In genomic region chr7:130629999-130630398, GRCm38 (mm10) we compare ENCODE assay signal across 27 mouse cellular contexts.
"Had no signal": no experiment of that assay in that cellular context is flagged by ENCODE, and none has a peak within 500 bp of the region (broad histone marks: within the 10 kb centered on the region; RNA-seq: fewer than 3 reads in every experiment).

No protein-coding gene starts in this region.

- H3K9me3 ChIP-seq: embryonic facial prominence, embryonic 10.5 days; embryonic facial prominence, embryonic 12.5 days; embryonic facial prominence, embryonic 13.5 days; embryonic facial prominence, embryonic 15.5 days; forebrain, embryonic 10.5 days; forebrain, embryonic 12.5 days; forebrain, embryonic 13.5 days; forebrain, embryonic 15.5 days; heart, embryonic 10.5 days had no signal

- ATAC-seq: forebrain, embryonic 13.5 days; forebrain, embryonic 14.5 days; forebrain, embryonic 15.5 days; forebrain, embryonic 16.5 days; forebrain, postnatal 0 days had no signal

- H3K27me3 ChIP-seq: embryonic facial prominence, embryonic 12.5 days; embryonic facial prominence, embryonic 15.5 days; forebrain, embryonic 15.5 days had no signal

- H3K9ac ChIP-seq: embryonic facial prominence, embryonic 12.5 days; embryonic facial prominence, embryonic 13.5 days; embryonic facial prominence, embryonic 15.5 days; forebrain, embryonic 12.5 days; forebrain, embryonic 13.5 days; forebrain, embryonic 15.5 days; forebrain, postnatal 0 days had no signal

- H3K27ac ChIP-seq: embryonic facial prominence, embryonic 10.5 days; embryonic facial prominence, embryonic 12.5 days; embryonic facial prominence, embryonic 13.5 days; embryonic facial prominence, embryonic 15.5 days; forebrain, embryonic 10.5 days; forebrain, embryonic 12.5 days; forebrain, embryonic 13.5 days; forebrain, embryonic 15.5 days; heart, adult 2 months; heart, embryonic 10.5 days had no signal

- H3K4me2 ChIP-seq: embryonic facial prominence, embryonic 12.5 days; embryonic facial prominence, embryonic 13.5 days; embryonic facial prominence, embryonic 15.5 days; forebrain, embryonic 12.5 days; forebrain, embryonic 13.5 days; forebrain, embryonic 15.5 days had no signal

- H3K36me3 ChIP-seq: embryonic facial prominence, embryonic 10.5 days; embryonic facial prominence, embryonic 12.5 days; embryonic facial prominence, embryonic 13.5 days; embryonic facial prominence, embryonic 15.5 days; forebrain, embryonic 10.5 days; forebrain, embryonic 12.5 days; forebrain, embryonic 15.5 days; heart, embryonic 10.5 days had no signal

- H3K4me3 ChIP-seq: embryonic facial prominence, embryonic 10.5 days; embryonic facial prominence, embryonic 12.5 days; embryonic facial prominence, embryonic 13.5 days; embryonic facial prominence, embryonic 15.5 days; erythroblast, embryonic 14.5 days; forebrain, embryonic 10.5 days; forebrain, embryonic 12.5 days; forebrain, embryonic 13.5 days; forebrain, embryonic 15.5 days; heart, adult 2 months; heart, embryonic 10.5 days had no signal

- DNase-seq: cerebellum, adult 9-10 months; cerebellum, adult 9-11 months; cerebellum, postnatal 10 days; cerebellum, postnatal 14 days; cerebellum, postnatal 25 days; cerebellum, postnatal 36 days; embryo, embryonic 11 days; forebrain, postnatal 0 days; gastrocnemius, postnatal 10 days; gastrocnemius, postnatal 14 days; gastrocnemius, postnatal 25 days; gastrocnemius, postnatal 36 days; heart, adult 11 months; heart, adult 18-20 months; heart, adult 2 months had no signal

- H3K4me1 ChIP-seq: forebrain, embryonic 15.5 days had no signal
